Mouse (Mus musculus) c-Kit-negative CD71-positive TER-119-positive erythroid progenitor cells, embryonic 14.5 days (primary cell): ENCODE data around the gene Ipo9.

ENCODE experiments used
- DNase-seq: peaks from one replicate; pipeline ENCODE4 v3.0.0-alpha.2; 2013; ENCODE audit warnings: low read depth, low spot score

Ipo9 gene

GRCm38 (mm10) chr1:135368245-135368644 is 62.1 kb downstream of the Ipo9 start:
- no peak for DNase-seq

GRCm38 (mm10) chr1:135367595-135367994 is 62.7 kb downstream of the Ipo9 start:
- DNase-seq = no peak

GRCm38 (mm10) chr1:135367005-135367404 is 63.3 kb downstream of the Ipo9 start:
- no peak for DNase-seq

GRCm38 (mm10) chr1:135366380-135366779 is 63.9 kb downstream of the Ipo9 start:
- DNase-seq = no peak

- DNase-seq = no peak
Measured at GRCm38 (mm10) chr1:135363446-135363845, 66.9 kb downstream of the Ipo9 start.

GRCm38 (mm10) chr1:135362115-135362514 is 68.2 kb downstream of the Ipo9 start:
- no peak for DNase-seq

GRCm38 (mm10) chr1:135361491-135361890 is 68.8 kb downstream of the Ipo9 start:
- no peak for DNase-seq

- no peak for DNase-seq
Measured at GRCm38 (mm10) chr1:135359071-135359470, 71.2 kb downstream of the Ipo9 start.

- DNase-seq = no peak
Measured at GRCm38 (mm10) chr1:135351953-135352352, 78.3 kb downstream of the Ipo9 start.

GRCm38 (mm10) chr1:135347498-135348169 is 82.7 kb downstream of the Ipo9 start:
- no peak for DNase-seq

GRCm38 (mm10) chr1:135346891-135347290 is 83.4 kb downstream of the Ipo9 start:
- DNase-seq = no peak

GRCm38 (mm10) chr1:135344026-135344425 is 86.3 kb downstream of the Ipo9 start:
- no peak for DNase-seq

- DNase-seq = no peak
Measured at GRCm38 (mm10) chr1:135341947-135342346, 88.4 kb downstream of the Ipo9 start.
